Mouse (Mus musculus): ENCODE measurements at regions not wholly inside any gene's neighbourhood (a gene's known extent, or its start where the extent isn't known, plus 50 kb on each side); places are given as distances from the start of the nearest gene placed in this dataset.

DNA sequence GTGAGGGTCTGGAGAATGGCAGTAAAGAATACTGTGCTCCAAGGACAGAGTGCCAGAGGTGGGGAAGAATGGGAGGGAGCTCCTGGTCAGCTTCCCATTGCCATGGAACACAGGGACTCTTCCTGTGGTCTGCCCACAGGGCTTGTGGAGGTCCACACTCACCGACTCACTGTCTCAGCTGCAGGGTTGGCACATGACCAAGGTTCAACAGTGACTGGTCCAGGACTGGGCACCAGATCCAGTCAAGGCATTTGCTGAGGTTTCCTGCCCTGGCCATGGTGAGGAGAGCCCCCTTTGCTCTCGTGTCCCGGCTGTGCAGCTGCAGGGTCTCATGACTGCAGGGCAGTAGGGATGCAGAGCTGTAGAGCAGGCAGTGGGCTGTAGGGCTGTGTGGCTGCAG is 88.7 kb upstream of the Smim23 start:
- no peak overlapping the region for H3K27ac ChIP-seq (ENCODE audit: control insufficient read depth, low read depth, low read length)
- DNase-seq (ENCODE audit: low read depth, low spot score), result no peak

GRCm38 (mm10) chr11:32911791-32912190 is 87.4 kb upstream of the Smim23 start:
- no peak for DNase-seq (ENCODE audit: low read depth, low spot score)
- TF ChIP-seq KAT2A (conservative IDR thresholded peaks at IDR 0.05; ENCODE audit: low read depth, low read length) (no peak), ZMIZ1 (IDR thresholded peaks at IDR 0.05; ENCODE audit: low read depth, low read length) (no peak), CTCF (IDR thresholded peaks at IDR 0.05 in 2 of 3, conservative IDR thresholded peaks at IDR 0.05 in 1 of 3; ENCODE audit: control insufficient read depth in 1 of 3, insufficient read depth in 1 of 3, low read depth in 2 of 3, low read length in 3 of 3, poor library complexity in 1 of 3, severe bottlenecking in 1 of 3) (no peak), MEF2A (IDR thresholded peaks at IDR 0.05; ENCODE audit: extremely low read depth, insufficient replicate concordance, low read depth, low read length, poor library complexity, severe bottlenecking) (no peak), MAZ (IDR thresholded peaks at IDR 0.05; ENCODE audit: low read depth, low read length) (no peak), ETS1 (IDR thresholded peaks at IDR 0.05; ENCODE audit: low read depth, low read length) (no peak)
- H3K27me3 ChIP-seq (ENCODE audit: control insufficient read depth in 1 of 2, insufficient read depth in 2 of 2, low read length in 2 of 2), result no peaks in the 10 kb centered on the region
- no peak overlapping the region for H3K4me3 ChIP-seq (ENCODE audit: control insufficient read depth in 1 of 2, insufficient read depth in 1 of 2, low read depth in 2 of 2, low read length in 2 of 2)
- no peaks in the 10 kb centered on the region for H3K9me3 ChIP-seq (replicated peaks; ENCODE audit: insufficient read depth, low read length)
- H3K36me3 ChIP-seq (ENCODE audit: control insufficient read depth in 1 of 2, insufficient read depth in 2 of 2, low read length in 2 of 2), result no peaks in the 10 kb centered on the region
- no peak overlapping the region for H3K9ac ChIP-seq (ENCODE audit: control insufficient read depth, low read depth, low read length, poor library complexity, severe bottlenecking)
- no peaks in the 10 kb centered on the region for H3K79me2 ChIP-seq (ENCODE audit: control insufficient read depth, insufficient read depth, low read length, poor library complexity)
- no peak overlapping the region for H3K27ac ChIP-seq (ENCODE audit: control insufficient read depth, low read depth, low read length)
- H3K4me1 ChIP-seq (ENCODE audit: control insufficient read depth in 1 of 2, insufficient read depth in 2 of 2, low read length in 2 of 2), result no peaks in the 10 kb centered on the region

More for the DNA sequence above, 88.7 kb upstream of the Smim23 start:
- no peak overlapping the region for H3K4me3 ChIP-seq (ENCODE audit: control insufficient read depth in 1 of 2, insufficient read depth in 1 of 2, low read depth in 2 of 2, low read length in 2 of 2)
- H3K79me2 ChIP-seq (ENCODE audit: control insufficient read depth, insufficient read depth, low read length, poor library complexity), result no peaks in the 10 kb centered on the region
- no peaks in the 10 kb centered on the region for H3K4me1 ChIP-seq (ENCODE audit: control insufficient read depth in 1 of 2, insufficient read depth in 2 of 2, low read length in 2 of 2)
- no peaks in the 10 kb centered on the region for H3K9me3 ChIP-seq (replicated peaks; ENCODE audit: insufficient read depth, low read length)
- no peak for TF ChIP-seq NELFE (IDR thresholded peaks at IDR 0.05; ENCODE audit: low read depth, low read length)
- no peak for TF ChIP-seq EP300 (IDR thresholded peaks at IDR 0.05; ENCODE audit: low read depth in 1 of 2, low read length in 2 of 2)
- no peak for TF ChIP-seq CHD1 (IDR thresholded peaks at IDR 0.05; ENCODE audit: low read depth, low read length)
- no peak for TF ChIP-seq MYB (IDR thresholded peaks at IDR 0.05; ENCODE audit: low read depth, low read length)
- no peak for TF ChIP-seq POLR2AphosphoS5 (IDR thresholded peaks at IDR 0.05; ENCODE audit: borderline replicate concordance, low read depth, low read length)
- TF ChIP-seq MAFK (IDR thresholded peaks at IDR 0.05; ENCODE audit: borderline replicate concordance, low read depth, low read length), result no peak
- no peak for TF ChIP-seq GATA1 (IDR thresholded peaks at IDR 0.05; ENCODE audit: low read depth, low read length)
- TF ChIP-seq MAZ (IDR thresholded peaks at IDR 0.05; ENCODE audit: low read depth, low read length), result no peak
- TF ChIP-seq NRF1 (IDR thresholded peaks at IDR 0.05; ENCODE audit: insufficient read depth, low read depth, low read length, poor library complexity, severe bottlenecking), result no peak
- no peak for TF ChIP-seq SMC3 (IDR thresholded peaks at IDR 0.05; ENCODE audit: low read depth, low read length)
- no peak for TF ChIP-seq KAT2A (conservative IDR thresholded peaks at IDR 0.05; ENCODE audit: low read depth, low read length)
- TF ChIP-seq CHD2 (IDR thresholded peaks at IDR 0.05; ENCODE audit: low read length), result no peak
- H3K9ac ChIP-seq (ENCODE audit: control insufficient read depth, low read depth, low read length, poor library complexity, severe bottlenecking), result no peak overlapping the region
- no peaks in the 10 kb centered on the region for H3K27me3 ChIP-seq (ENCODE audit: control insufficient read depth in 1 of 2, insufficient read depth in 2 of 2, low read length in 2 of 2)
- no peaks in the 10 kb centered on the region for H3K36me3 ChIP-seq (ENCODE audit: control insufficient read depth in 1 of 2, insufficient read depth in 2 of 2, low read length in 2 of 2)
